Mouse (Mus musculus) 416B (cell line): ENCODE measurements around the gene Hoxa11.
A peak's percentile ranks its signal among the peaks of the same experiment; 100 is the strongest.

ENCODE experiments used
- DNase-seq: peaks from one replicate; pipeline ENCODE4 v3.0.0; 2011; ENCODE audit warnings: low read depth

Gene Hoxa11

DNA sequence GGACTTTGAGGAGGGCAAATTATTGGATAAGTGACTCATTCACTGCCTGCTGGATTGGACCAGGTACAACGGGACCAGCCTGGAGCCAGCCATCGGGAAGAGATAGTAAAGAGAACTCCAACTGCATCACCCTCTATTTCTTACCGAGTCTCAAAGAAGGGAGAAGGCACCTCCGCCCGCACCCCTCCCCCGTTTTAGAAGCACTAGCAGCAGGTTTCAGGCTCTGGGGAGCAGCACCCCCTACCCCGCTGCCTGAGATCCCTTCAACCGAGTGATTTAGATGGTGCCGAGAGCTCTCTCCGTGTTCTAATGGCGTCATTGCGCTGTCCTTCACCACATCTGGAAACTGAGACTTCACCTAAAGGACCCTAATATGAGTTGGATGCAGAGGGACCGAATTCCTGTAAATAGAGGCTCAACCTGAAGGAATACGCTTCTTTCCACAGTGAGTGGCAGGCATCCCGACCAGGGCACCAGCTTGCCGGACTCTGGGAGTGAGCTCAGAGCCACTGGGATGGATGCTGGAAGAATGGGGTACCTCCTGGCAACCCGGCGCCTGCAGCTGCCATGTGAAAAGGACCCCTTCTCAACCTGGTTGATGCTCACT, 19.8 kb upstream of the Hoxa11 start:
- no peak for DNase-seq

DNA sequence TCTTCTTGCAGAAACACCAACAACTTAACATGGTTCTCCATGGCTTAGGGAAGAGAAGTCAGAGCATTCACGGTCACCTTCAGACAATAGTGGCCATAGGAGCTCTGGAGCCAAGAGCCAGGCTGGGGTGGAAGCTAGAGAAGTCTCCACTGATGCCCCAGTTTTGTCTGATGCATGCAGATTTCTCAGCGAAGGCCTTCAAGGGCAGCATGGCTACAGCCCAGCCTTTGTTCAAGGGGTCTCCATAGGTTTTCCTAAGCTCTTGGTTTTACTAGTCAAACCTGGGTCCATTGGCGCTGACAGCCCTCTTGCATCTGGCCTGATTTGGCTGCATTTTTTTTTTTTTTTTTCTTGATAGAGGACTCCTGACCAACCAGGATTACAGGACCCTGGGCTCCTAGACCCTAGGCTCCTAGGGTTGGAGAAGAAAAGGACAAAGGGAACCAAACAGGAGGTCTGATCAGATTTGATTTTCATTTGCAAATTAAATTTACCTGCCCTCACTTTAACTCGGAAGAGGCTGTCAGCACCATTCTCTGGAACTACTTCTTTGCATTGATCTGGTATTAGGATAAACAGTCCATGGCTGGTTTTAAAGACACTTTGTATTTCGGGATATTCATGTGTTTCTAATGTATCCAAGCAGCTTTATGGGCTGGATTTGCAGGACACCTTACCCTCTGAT, 18.6 kb upstream of the Hoxa11 start:
- no peak for DNase-seq

DNA sequence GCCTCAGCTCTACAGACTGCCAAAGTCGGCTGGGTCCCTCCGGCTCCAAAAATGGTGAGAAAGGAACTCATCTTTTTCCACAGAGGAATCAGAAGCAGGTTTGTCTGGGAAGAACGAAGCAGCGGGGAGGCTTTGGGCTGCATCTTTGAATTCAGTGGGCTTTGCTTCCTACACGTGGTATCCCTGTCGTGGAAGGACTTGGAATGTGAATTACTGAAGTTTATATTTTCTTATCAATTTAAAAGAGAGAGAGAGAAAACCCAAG, 17.6 kb upstream of the Hoxa11 start:
- DNase-seq, result no peak

DNA sequence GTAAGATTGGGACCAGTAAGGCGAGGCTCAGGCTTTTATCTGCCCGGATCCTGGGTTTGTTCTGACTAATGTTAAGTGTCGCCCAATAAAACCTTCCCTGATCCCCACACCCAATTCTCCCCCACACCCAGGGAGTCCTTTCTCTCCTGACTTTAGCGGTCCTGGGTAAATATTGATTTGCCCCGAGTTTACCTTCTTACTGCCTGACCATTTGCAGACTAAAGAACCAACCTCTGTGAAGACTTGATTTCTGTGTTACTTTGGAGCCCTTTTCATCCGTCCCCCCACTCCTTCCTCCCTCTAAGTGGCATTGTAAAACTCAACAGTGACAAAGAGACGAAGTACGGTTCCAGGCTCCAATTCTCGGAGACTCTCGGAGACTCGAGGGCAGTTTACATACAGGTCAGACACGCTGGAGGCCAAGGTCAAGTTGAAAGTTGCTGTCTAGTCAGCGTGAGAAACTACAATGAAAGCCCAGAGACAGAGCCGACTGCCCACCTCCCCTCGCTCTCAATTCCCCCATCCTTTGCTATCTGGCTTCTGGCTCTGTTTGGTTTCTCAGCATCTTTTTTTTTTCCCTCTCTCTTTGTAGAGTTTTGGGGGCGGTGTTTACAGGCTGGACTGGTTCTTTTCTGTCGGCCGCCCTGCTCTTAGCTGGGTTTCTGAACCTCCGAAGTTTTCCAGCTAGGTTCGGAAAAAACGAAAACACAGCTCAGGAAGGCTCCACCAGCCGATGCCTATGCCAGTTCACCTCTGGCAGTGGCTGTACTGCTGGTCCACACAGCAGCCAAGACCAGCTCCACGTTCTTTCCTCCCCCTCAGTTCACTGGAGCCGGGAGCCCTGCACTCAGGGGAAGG, 17.1 kb upstream of the Hoxa11 start:
- DNase-seq, result no peak

DNA sequence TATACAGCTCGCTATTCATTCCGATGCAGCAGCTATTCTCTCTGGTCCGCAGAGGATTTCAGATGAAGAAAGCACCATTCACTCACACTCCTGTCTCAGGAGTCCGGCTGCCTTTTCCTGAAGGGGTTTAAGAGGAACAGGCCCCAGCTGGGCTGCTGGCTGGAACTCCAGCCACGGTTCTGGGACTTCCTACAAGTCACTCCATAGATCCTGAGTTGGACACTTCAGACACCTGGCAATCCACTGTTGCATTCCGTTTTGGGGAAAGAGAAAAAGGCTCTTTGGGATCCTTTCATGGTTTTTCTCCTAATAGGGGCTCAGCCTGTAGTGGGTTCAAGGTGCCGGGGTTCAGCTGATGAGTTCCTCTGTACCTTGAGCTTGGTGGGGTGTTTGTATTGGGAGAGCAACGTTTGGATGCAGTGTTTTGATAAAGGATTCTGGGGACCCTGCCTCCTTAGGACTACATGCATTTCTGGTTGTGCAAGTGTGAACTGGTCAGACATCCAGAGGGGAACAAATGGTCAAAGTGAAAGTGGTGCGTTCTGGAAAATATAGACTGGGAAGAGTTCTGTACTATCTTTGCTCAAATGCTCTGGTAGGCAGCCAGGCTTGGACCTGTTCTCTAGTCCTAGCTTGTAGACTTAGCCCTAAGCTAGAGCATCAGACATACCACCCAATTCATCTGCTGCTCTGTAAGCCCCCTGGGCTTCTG, 16.3 kb upstream of the Hoxa11 start:
- no peak for DNase-seq

DNA sequence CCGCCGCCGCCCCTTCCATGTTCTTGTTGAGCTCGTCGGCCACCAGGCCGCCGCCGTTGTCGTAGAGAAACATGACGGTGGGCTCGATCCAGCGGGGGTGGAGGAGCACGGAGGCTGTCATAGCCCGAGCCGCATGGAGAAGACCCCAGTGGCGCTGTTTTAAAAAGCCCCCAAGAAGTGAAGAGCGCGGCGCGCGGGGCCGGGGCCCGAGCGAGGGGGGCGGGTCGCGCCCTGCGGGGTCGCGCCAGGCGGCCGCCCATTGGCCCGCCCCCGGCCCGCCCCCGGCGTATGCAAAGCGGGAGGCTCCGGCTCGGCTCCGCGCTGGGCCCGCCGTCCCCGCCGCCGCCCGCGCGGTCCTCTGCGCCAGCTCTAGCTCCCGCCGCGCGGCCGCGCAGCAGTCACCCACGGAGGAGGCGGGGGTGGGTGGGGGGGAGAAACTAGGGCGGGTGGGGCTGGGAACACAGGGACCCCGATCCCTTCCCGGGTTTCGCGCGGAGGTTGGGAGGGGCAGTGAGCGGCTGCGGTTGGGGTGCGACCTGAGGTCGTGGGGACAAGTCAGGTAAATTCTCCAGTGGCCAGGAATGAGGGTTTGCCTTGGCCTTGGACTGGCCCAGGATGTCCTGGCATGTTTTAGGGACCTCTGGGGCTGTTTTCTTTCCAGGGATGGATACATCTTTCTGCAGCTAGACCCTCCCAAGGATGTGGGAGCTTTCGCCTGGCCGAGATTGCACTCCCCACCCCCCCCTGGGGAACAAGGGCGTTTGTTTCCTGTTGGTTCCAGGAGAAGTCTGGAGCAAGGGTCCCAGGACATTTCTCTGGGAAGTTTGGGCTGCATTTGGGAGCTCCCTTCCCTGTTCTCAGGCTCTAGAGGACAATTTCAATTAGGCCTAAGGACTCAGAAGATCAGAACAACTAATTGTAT, 15.3 kb upstream of the Hoxa11 start, which contains the start of gene Hoxa13:
Gene Hoxa13, minus strand, starts transcription at position 227 of the 922 bp plus-strand sequence.
- no peak for DNase-seq

DNA sequence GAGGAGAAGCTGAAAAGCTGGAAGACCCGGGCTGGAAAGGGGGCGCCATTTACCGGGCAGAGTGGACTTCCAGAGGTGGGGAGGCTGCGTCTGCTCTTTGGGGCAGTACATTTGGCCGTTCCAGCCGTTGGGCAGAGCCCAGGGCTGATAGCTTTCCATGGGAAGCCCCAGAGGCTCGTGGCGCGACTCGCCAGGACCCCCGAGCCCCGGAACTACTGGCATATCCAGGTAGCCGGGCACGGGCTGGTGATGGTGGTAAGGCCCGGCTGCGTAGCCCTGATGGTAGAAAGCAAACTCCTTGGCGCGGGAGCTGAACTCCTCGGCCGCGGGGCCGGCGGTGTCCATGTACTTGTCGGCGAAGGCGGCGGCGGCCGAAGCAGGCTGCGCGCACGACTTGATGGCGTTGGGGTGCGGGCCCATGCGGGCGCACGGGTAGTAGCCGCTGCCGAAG, 14.2 kb upstream of the Hoxa11 start:
- no peak for DNase-seq

DNA sequence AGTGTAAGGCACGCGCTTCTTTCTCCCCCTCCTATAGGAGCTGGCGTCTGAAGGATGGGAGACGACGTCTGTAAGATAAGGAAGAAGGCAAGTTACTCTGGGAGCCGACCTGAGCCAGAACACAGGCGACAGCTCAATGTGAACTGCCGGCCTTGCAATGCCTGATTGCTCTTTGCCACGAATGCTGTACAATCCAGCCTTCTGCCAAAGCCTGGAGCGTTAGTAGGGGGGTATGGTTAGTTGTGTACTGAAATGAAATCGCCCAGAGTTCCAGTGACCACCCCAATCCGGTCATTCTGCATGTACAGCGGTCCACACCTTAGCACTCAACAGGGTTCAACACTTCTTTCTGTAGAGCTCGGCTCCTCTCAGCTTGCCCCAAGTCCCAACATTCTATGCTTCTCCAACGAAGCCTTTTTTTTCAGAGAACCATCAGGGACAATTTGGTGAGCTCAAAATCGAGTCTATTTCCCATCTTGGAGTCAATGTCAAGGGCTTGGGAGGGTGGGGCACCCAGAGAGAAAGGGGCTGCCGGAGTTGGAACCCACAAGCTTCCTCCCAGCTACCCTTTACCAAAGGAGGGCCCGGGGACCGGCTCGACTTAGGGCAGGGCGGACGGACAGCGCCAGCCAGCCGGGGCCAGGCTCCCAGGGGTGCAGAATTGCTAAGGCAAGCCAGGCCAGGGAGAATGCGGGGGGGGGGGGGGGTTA, 13.6 kb upstream of the Hoxa11 start:
- no peak for DNase-seq

DNA sequence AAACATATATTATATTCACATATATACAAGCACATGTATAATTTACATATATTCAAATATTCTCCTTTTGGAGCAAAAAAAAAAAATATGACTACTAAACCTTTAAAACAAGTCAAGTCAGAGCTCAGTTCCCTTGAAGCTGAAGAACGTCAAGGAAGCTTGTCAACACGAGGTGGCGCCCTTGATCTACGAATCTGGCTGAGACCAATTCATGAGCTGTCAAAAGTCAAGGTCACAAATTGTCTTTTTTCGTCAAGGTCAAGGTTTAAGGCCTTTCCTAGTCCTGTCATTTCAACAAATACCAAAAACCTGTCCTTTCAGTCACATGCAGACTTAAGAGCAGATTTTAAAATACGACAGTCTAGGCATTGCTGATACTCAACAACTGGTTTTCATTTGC, 11.3 kb upstream of the Hoxa11 start:
- DNase-seq, result peak; percentile 73

DNA sequence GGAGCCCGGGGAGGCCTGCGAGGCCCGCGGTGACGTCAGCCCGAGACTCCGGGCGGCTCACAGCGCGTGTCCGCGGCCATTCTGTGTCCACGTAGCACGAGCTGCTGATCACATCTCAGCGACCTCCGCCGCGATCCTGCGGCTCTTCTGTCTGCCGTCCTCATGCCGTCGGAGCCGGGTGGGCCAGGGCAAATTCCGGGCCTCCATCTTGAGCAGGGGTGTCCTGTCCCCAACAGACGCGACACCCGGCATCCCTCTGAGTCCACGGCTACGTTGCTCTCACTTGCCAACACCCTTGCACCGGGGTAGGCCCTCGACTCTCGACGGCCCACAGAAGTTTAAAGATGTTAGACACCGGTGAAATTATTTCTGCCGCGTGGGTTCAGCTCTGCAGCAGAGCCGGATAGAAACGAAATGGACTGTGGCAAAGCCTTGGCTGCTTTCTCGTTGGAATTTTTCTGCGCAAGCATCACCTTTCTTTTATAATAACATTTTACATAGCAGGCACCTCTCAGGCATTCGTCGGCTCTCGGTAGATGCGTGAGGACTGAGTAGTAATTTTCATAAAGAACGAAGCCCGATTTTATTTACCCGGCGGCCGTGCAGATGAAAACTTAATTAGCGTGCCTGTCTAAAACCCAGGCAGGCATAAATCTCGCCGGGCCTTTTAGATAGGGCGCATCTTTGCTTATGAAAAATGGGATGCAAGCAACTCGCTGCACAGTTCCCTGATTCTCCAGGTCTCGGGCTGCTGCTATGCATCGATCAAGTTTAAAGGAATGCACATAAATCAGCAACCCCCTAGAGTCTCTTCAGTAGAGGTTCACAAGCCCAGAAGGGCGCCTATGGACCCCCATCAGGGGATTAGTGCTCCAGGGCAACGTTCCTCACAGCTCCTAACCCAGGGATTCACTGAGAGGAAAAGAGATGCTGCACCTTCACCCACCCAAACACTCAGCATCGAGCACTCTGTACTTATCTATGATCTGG, 8.2 kb upstream of the Hoxa11 start:
- no peak for DNase-seq

DNA sequence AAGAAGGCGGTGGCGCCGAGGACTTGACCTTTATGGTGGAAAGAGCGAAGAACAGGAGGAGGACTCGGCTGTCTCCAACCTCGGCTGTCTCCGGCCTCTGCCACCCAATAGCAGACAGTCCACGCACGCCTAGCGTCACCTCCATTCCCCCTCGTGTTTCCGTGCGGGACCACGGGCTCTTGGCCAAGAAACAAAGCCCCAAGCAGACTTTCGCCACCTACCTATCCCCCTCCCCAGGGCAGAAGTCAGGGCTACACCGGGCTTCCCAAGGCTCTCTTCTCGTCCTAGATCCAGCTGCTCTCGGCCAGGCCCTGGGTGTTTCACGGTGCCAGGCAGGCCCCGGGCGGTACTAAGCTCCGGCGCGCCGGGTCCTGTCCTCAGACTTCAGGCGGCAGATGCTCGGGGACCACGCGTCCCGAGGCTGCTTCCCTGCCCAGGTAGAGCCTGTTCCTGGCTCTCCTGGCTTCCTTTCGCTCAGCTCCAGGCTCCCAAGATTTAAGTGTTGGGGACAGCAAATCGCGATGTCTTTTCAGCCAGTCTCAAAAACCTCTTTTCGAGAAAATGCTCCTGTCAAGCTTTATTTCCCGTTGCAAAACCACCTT, 7.3 kb upstream of the Hoxa11 start:
- DNase-seq, result no peak

DNA sequence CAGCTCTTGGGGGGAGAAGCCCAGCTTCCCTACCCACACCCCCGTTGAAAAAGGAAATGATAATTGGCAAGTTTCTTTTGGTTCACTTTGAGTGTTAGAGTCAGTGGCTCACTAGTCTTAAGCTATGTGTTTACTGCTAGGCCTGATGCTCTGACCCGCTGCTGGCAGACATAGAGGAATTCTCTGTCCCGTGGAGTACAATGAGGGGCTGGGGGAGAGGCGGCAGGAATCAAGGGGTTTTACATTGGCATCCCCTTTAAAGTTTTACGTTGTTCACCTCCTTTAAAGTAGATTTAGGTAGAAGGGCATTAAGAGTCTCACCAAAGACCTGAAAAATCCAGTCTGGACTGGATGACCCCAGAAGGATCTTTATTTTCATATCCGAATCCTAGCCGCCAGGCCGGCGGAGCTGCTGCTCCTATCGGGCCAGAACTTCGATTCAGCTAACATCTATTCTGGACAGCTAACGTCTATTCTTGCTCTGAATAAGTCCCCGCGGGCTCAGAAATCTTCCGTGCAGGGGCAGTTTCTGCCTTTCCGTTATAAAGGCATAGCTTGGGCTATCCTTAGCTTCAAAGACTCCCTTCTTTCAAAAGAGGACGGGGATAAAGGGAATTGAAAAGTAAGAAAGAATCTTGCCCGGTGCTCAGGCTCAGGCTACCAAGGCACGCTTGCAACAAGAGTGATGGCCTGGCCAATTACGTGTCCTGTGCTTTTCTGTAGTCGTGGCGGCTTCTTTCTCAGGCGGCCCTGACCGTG, 6.6 kb upstream of the Hoxa11 start:
- DNase-seq, result no peak

DNA sequence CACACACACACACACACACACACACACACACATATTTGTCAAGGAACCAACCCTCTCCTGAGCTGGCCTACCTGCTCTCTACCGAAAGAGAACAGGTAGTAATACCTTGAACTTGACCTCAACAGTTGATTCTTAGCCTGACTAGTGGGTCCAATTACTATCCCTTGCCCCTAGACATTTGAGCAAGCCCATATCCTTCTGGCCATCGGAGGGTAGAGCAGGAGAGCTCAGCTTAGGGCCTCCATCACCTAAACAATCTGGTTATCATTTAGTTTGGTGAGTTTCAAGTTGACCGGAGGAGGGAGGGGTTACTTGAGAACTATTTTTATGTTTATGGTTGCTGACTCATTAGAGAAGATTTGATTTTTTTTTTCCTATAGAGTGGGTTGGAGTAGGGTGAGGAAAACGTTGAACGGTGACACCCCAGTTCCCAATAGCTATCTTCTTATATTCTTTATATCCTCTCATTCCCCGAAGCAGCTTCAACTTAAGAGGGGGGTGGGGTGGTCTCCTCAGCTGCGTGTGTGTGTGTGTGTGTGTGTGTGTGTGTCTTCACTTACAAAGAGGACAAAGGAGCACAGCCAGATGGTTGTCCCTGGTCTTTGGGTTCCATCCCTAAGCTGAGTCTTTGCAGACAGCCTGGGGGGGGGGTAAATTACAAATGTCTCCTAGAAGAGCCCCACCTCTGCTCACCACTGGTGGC, 5.7 kb upstream of the Hoxa11 start:
- no peak for DNase-seq

DNA sequence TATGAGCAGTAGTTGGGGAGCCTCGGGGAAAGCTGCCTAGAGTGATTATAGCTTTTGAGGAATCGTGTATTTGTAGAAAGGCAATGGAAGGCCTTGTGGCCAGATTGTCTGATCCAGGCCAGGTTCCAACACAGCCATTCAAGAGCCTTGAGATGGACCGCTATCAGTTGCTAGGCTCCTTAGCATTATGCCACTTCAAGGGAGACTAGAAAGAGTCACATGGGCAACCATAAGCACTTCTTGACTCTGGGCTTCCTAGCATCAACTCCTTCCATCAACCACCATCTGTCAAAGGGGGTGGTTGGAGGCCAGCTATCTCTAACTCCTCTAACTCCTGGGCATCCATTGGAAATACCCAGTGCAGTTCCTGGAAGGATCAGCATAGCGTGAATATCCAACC, 4.2 kb upstream of the Hoxa11 start:
- no peak for DNase-seq

DNA sequence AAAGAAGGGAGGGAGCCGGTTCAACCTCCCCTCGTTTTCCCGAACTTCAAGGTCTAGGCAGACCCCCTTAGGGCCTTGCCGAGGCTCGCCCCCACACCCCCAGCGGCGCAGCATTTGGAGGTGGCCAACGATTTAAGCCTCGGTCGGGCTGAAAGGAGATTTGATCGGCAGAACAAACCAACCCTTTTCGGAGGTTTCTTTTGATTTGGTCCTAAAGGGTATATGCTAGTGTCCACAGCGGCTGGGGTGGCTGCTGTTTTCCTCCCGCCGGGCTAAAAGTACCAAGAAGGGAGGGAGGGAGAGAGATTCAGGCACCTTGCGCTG, 3.8 kb upstream of the Hoxa11 start:
- DNase-seq, result no peak

DNA sequence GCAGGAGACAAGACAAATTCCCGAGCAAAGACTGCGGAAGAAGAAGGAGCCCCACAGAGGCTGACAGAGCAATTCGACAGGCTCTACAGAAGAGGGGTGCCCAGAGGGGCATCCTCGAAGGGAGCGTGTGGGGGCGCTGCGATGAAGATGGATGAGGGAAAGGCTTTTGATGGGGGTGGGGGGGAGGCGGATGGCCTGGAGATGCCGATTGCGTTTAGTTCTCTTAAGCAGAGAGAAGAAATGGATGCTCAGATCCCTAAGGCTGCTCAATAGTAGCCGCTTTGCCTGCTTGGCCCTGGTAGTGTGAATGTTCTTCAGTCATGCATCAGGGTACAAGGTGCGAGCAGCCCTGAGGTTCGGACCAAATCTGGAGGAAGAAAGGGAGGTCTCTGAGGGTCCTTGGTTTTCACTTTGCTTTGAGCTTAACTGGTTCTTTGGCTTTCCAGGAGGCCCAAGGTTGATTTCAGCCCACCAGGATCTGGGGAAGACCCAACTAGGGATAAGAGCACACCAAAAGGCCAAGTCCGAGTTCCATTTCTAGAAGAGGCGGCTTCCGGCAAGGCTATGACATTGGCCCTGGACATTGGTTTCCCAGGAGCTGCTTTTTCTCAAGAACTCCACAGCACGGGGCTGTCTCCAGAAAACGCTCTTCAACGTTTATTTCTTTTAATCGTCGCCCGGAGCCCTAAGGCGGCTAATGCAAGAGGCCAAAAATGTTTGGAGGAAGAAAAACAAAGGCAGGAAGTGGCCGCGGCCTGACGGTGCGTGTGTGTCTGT, 3.2 kb upstream of the Hoxa11 start:
- no peak for DNase-seq
